13 mouse cellular contexts compared by ENCODE assay signal in the genomic region with DNA sequence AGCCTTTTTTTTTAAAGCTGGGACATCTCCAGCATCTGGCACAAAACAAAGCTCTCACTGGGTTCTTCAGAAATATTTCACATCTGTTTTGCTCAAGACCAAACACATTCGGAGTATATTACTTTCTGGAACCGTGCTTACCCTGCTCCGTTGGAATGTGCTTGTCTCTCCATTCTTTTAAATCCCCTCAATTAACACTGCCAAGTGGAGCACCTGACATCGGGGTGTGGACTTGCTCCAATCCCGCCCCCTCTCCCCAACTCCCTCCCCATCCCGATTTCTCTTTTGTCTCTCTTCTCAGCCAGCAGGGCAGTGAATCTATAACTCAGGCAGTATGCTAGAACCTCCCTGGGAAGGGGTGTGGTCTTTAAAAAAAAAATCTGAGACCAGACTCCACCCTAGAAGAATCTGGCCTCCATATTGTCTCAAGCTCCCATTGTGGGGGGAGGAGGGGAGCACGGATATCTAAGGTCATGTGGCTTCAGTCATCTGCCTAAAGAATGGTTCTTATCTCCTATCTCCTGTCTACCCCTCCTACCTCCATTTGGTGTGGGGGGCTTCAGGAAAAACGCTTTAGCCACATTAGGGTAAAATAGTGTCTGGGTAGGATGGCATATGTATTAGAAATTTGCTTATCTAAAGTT. TPM values are rescaled to one million over a fixed set of nuclear protein-coding genes. Genes with fewer than 3 reads are reported as not detected.
A peak's percentile ranks its signal among the peaks of the same experiment; 100 is the strongest.
DNase-seq lines count a peak whose midpoint lies in the region; ATAC-seq and TF ChIP-seq lines count a peak whose summit lies in the region.
"Had no signal": no experiment of that assay in that cellular context is flagged by ENCODE, and none has a peak within 500 bp of the region (broad histone marks: within the 10 kb centered on the region; RNA-seq: fewer than 3 reads in every experiment).

No protein-coding gene starts in this region.

- ATAC-seq in lung, postnatal 0 days = peak; percentile 18; the same call in 1 of the 2 replicates
- no peak for ATAC-seq in embryonic facial prominence, embryonic 15.5 days (ENCODE audit: insufficient number of reproducible peaks, low FRiP score, low TSS enrichment, low read depth)
- no peak for ATAC-seq in erythroid progenitor cell, adult 5-6 weeks (replicated peaks; ENCODE audit: low FRiP score, poor library complexity, severe bottlenecking)
- ATAC-seq in kidney, embryonic 14.5 days (ENCODE audit: low FRiP score, low TSS enrichment) = no peak

- H3K36me3 ChIP-seq in heart, embryonic 10.5 days = no peaks in the 10 kb centered on the region
- no peaks in the 10 kb centered on the region for H3K36me3 ChIP-seq in lung, postnatal 0 days (ENCODE audit: insufficient read depth, low read length)
- H3K36me3 ChIP-seq in embryonic facial prominence, embryonic 15.5 days = no peaks in the 10 kb centered on the region
- H3K36me3 ChIP-seq in kidney, embryonic 14.5 days (ENCODE audit: control insufficient read depth, insufficient read depth, low read length) = no peaks in the 10 kb centered on the region
- H3K36me3 ChIP-seq: hindbrain, embryonic 15.5 days; limb, embryonic 12.5 days; midbrain, embryonic 13.5 days; stomach, embryonic 15.5 days had no signal

- H3K4me3 ChIP-seq in heart, embryonic 10.5 days = no peak overlapping the region
- H3K4me3 ChIP-seq in lung, postnatal 0 days (ENCODE audit: low read depth, low read length) = no peak overlapping the region
- H3K4me3 ChIP-seq in embryonic facial prominence, embryonic 15.5 days (replicated peaks) = no peak overlapping the region
- no peak overlapping the region for H3K4me3 ChIP-seq in layer of hippocampus, adult 2 months
- no peak overlapping the region for H3K4me3 ChIP-seq in kidney, embryonic 14.5 days (ENCODE audit: low read length)
- H3K4me3 ChIP-seq: hindbrain, embryonic 15.5 days; midbrain, embryonic 13.5 days; stomach, embryonic 15.5 days had no signal

- no peak for TF ChIP-seq EP300 in lung, postnatal 0 days (IDR thresholded peaks at IDR 0.05)

- peak overlapping the region; percentile 36; the same call in 1 of the 2 replicates for H3K27ac ChIP-seq in heart, embryonic 10.5 days
- 0 out of 2 replicates have a peak overlapping the region, but pooled peaks have one; percentile 20 for H3K27ac ChIP-seq in lung, postnatal 0 days (ENCODE audit: low read length)
- peak overlapping the region; percentile 85; the same call in 1 of the 2 replicates for H3K27ac ChIP-seq in embryonic facial prominence, embryonic 15.5 days (replicated peaks)
- H3K27ac ChIP-seq in layer of hippocampus, adult 2 months = no peak overlapping the region
- H3K27ac ChIP-seq in kidney, embryonic 14.5 days (ENCODE audit: low read depth, low read length) = no peak overlapping the region
- H3K27ac ChIP-seq: midbrain, embryonic 13.5 days had no signal

- 0 out of 2 replicates have a peak overlapping the region, but pooled peaks have one; percentile 5 for H3K4me2 ChIP-seq in lung, postnatal 0 days (replicated peaks; ENCODE audit: low read depth, low read length)
- H3K4me2 ChIP-seq in embryonic facial prominence, embryonic 15.5 days (replicated peaks) = peak overlapping the region; percentile 45; the same call in 1 of the 2 replicates
- no peak overlapping the region for H3K4me2 ChIP-seq in kidney, embryonic 14.5 days (replicated peaks; ENCODE audit: low read depth, low read length)

- DNase-seq in heart, embryonic 10.5 days (ENCODE audit: low spot score) = no peak
- no peak for DNase-seq in heart, postnatal 4 days
- DNase-seq in lung, postnatal 0 days (ENCODE audit: low spot score) = peak; percentile 15
- no peak for DNase-seq in lung, adult 18-20 months
- no peak for DNase-seq in layer of hippocampus, adult 2 months (ENCODE audit: low spot score in 2 of 2)
- DNase-seq: cerebellum, adult 8-10 months had no signal

- no peaks in the 10 kb centered on the region for H3K27me3 ChIP-seq in heart, embryonic 10.5 days (ENCODE audit: insufficient read depth, poor library complexity, severe bottlenecking)
- no peaks in the 10 kb centered on the region for H3K27me3 ChIP-seq in lung, postnatal 0 days (replicated peaks; ENCODE audit: insufficient read depth, low read length)
- no peaks in the 10 kb centered on the region for H3K27me3 ChIP-seq in embryonic facial prominence, embryonic 15.5 days
- H3K27me3 ChIP-seq in kidney, embryonic 14.5 days (ENCODE audit: control insufficient read depth, insufficient read depth, low read length) = no peaks in the 10 kb centered on the region
- H3K27me3 ChIP-seq: hindbrain, embryonic 15.5 days; limb, embryonic 12.5 days; stomach, embryonic 15.5 days had no signal

- no peak for TF ChIP-seq CTCF in lung, postnatal 0 days (IDR thresholded peaks at IDR 0.05)
- no peak for TF ChIP-seq CTCF in layer of hippocampus, adult 2 months (conservative IDR thresholded peaks at IDR 0.05)

- H3K4me1 ChIP-seq in heart, embryonic 10.5 days = peaks cover 55% of the 10 kb centered on the region
- H3K4me1 ChIP-seq in lung, postnatal 0 days (ENCODE audit: insufficient read depth, low read depth, low read length) = 0 out of 2 replicates have a peak, but pooled peaks cover 7% of the 10 kb centered on the region
- H3K4me1 ChIP-seq in embryonic facial prominence, embryonic 15.5 days = peaks cover 23% of the 10 kb centered on the region
- H3K4me1 ChIP-seq in kidney, embryonic 14.5 days (ENCODE audit: control insufficient read depth, insufficient read depth, low read length) = 0 out of 2 replicates have a peak, but pooled peaks cover 9% of the 10 kb centered on the region

- no peaks in the 10 kb centered on the region for H3K9me3 ChIP-seq in heart, embryonic 10.5 days
- no peaks in the 10 kb centered on the region for H3K9me3 ChIP-seq in lung, postnatal 0 days (ENCODE audit: low read length)
- H3K9me3 ChIP-seq in embryonic facial prominence, embryonic 15.5 days (replicated peaks) = no peaks in the 10 kb centered on the region
- no peaks in the 10 kb centered on the region for H3K9me3 ChIP-seq in kidney, embryonic 14.5 days (ENCODE audit: control insufficient read depth, low read length)
- H3K9me3 ChIP-seq: hindbrain, embryonic 15.5 days; limb, embryonic 12.5 days; midbrain, embryonic 13.5 days; stomach, embryonic 15.5 days had no signal

- H3K9ac ChIP-seq in lung, postnatal 0 days (replicated peaks; ENCODE audit: low read depth) = no peak overlapping the region
- H3K9ac ChIP-seq in embryonic facial prominence, embryonic 15.5 days = no peak overlapping the region
- no peak overlapping the region for H3K9ac ChIP-seq in kidney, embryonic 14.5 days (ENCODE audit: low read depth, low read length)
- H3K9ac ChIP-seq: hindbrain, embryonic 15.5 days; limb, embryonic 12.5 days; midbrain, embryonic 13.5 days; stomach, embryonic 15.5 days had no signal

- 20% methylated on average over 8 of the region's 8 CpGs for WGBS in heart, embryonic 10.5 days
- WGBS in lung, postnatal 0 days = 38% methylated on average over 8 of the region's 8 CpGs
- 22% methylated on average over 8 of the region's 8 CpGs for WGBS in embryonic facial prominence, embryonic 15.5 days
- 37% methylated on average over 8 of the region's 8 CpGs for WGBS in kidney, embryonic 14.5 days

RNA-seq across cellular contexts. Expression of gene Eml4, which starts 37.6 kb away (rescaled TPM):
- 27.8 and 37.3 TPM in 2 replicates for polyA plus RNA-seq in heart, embryonic 10.5 days (2016; fragmentation: Nextera tagmentation; extraction: Ambion mirVana)
- 10 to 100 TPM; 17.5 to 18.1 TPM for total RNA-seq in heart, postnatal 4 days (2021)
- 13.4 and 15.8 TPM in 2 replicates for polyA plus RNA-seq in lung, postnatal 0 days (2015; fragmentation: Nextera tagmentation; extraction: Ambion mirVana)
- polyA plus RNA-seq in embryonic facial prominence, embryonic 15.5 days (2015; fragmentation: Nextera tagmentation; extraction: Ambion mirVana) = 29.6 and 33.2 TPM in 2 replicates
- total RNA-seq in layer of hippocampus, adult 2 months (2021) = 10 to 100 TPM; 23.3 to 26.1 TPM
- total RNA-seq in erythroid progenitor cell, adult 5-6 weeks (2015; ENCODE audit: low replicate concordance) = 3.2 and 7.5 TPM in 2 replicates
- total RNA-seq in erythroid progenitor cell, adult 5-6 weeks (2017; ENCODE audit: low replicate concordance) = 4.4 and 8.7 TPM in 2 replicates
- polyA plus RNA-seq in kidney, embryonic 14.5 days (2014; fragmentation: Nextera tagmentation; extraction: Ambion mirVana) = 28.0 and 54.7 TPM in 2 replicates

Comparison
In these comparisons a context has a peak if more than half of its experiments do, and no peak if none do; other contexts are left out.
1. H3K27ac ChIP-seq: peak in heart, embryonic 10.5 days (single experiment), lung, postnatal 0 days (single experiment) and embryonic facial prominence, embryonic 15.5 days (single experiment); none in layer of hippocampus, adult 2 months (single experiment) and kidney, embryonic 14.5 days (single experiment).